Mouse (Mus musculus): ENCODE results near the gene Trpv4. TPM values are rescaled to one million over a fixed set of nuclear protein-coding genes. Genes with fewer than 3 reads are reported as not detected.

Gene Trpv4
- polyA plus RNA-seq, 1 experiment from 2014 or later: 88.3 TPM

- DNase-seq (ENCODE audit: low read depth, low spot score) (no peak), ATAC-seq (no peak)
- H3K27me3 ChIP-seq: no peaks in the 10 kb centered on the region
- TF ChIP-seq CTCF (IDR thresholded peaks at IDR 0.05): no peak
- in situ Hi-C loops (cut with MboI; ENCODE audit: low pct_unique_long_range_greater_than_20kb): no loop called here
- ChIA-PET POLR2A (no interaction called here), CTCF (interaction anchor here (1.0 to 1.8 kb wide), 3 partner anchors 11 to 39 kb away, joined by 3 to 5 read pairs (median 4); no protein-coding TSS in a partner anchor)
Measured at GRCm38 (mm10) chr5:114631336-114631735, 26.9 kb downstream of the Trpv4 start.

- ATAC-seq (no peak), DNase-seq (ENCODE audit: low read depth, low spot score) (no peak)
- POLR2A ChIA-PET: no interaction called here
- no peaks in the 10 kb centered on the region for H3K27me3 ChIP-seq
- CTCF ChIA-PET: interaction anchor here (0.8 to 2.7 kb wide), 9 partner anchors 9 to 43 kb away, joined by 3 to 16 read pairs (median 7); no protein-coding TSS in a partner anchor
- in situ Hi-C loops (cut with MboI; ENCODE audit: low pct_unique_long_range_greater_than_20kb): no loop called here
- peak; percentile 75 for TF ChIP-seq CTCF (IDR thresholded peaks at IDR 0.05)
Measured at GRCm38 (mm10) chr5:114625590-114625989, 32.6 kb downstream of the Trpv4 start.

GRCm38 (mm10) chr5:114620305-114620704 is 37.9 kb downstream of the Trpv4 start:
- in situ Hi-C loops (cut with MboI; ENCODE audit: low pct_unique_long_range_greater_than_20kb): no loop called here

DNA sequence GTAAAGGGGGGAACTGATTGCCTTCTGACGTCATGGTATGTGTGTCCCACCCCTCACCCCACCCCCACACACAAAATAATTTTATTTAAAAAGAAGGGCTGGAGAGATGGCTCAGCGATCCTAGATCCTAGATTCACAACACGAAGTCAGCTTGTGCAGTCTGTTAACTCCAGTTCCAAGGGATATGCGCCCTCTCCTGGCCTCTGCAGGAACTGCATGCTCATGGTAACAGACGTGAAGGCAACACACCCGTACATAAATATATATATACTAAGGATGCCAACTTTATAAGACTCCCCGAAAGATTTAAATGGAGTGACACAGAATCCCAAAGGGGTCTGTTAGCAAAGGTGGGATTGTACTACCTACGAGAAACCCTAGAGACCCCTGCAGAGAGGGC is 39.4 kb downstream of the Trpv4 start:
- TF ChIP-seq CTCF (IDR thresholded peaks at IDR 0.05): no peak
- no peaks in the 10 kb centered on the region for H3K27me3 ChIP-seq
- ChIA-PET CTCF (interaction anchor here (0.9 to 2.4 kb wide), 3 partner anchors 10 to 157 kb away, joined by 3 to 10 read pairs (median 3); no protein-coding TSS in a partner anchor), POLR2A (no interaction called here)
- ATAC-seq (no peak), DNase-seq (ENCODE audit: low read depth, low spot score) (no peak)
- in situ Hi-C loops (cut with MboI; ENCODE audit: low pct_unique_long_range_greater_than_20kb): no loop called here

More at GRCm38 (mm10) chr5:114620305-114620704, 37.9 kb downstream of the Trpv4 start:
- ATAC-seq (peak; percentile 61), DNase-seq (ENCODE audit: low read depth, low spot score) (no peak)
- ChIA-PET CTCF (interaction anchor here (0.7 to 2.4 kb wide), 11 partner anchors 9 to 163 kb away, joined by 3 to 10 read pairs (median 3); no protein-coding TSS in a partner anchor), POLR2A (interaction anchor here (1.2 kb wide), 1 partner anchor 34 kb away, joined by 4 read pairs; no protein-coding TSS in a partner anchor)
- TF ChIP-seq CTCF (IDR thresholded peaks at IDR 0.05): no peak
- no peaks in the 10 kb centered on the region for H3K27me3 ChIP-seq

GRCm38 (mm10) chr5:114617809-114618208 is 40.4 kb downstream of the Trpv4 start:
- POLR2A ChIA-PET: no interaction called here

DNA sequence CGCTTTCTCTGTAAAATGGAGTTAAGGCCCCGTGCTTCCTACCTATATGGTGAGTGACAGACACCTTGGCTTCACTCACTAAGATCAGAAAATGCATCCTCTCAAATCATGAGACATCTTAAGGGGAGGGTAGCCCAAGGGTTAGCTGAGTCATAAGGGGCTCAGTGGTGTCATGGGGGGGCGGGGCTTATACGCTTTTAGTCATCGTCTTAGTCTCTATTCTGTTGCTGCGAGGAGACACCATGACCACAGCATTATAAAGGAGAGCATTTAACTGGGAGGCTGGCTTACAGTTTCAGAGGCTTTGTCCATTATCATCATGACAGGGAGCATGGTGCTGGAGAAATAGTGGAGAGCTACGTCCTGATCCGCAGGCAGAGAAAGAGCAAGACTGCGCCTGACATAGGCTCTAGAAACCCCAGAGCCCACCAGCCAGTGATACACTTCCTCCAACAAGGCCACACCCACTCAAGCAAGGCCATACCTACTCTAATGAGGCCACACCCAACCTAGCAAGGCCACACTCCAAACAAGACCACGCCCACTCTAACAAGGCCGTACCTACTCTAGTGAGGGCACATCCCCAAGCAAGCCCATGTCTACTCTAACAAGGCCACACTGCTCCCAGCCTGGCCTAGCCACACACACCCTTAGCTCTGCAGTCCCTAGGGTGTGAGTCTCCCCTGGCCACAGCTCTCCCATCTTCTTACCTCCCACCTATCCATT is 41.7 kb downstream of the Trpv4 start:
- ATAC-seq (no peak), DNase-seq (ENCODE audit: low read depth, low spot score) (no peak)
- ChIA-PET CTCF (interaction anchor here (2.3 kb wide), 1 partner anchor 9 kb away, joined by 8 read pairs; no protein-coding TSS in a partner anchor), POLR2A (no interaction called here)
- in situ Hi-C loops (cut with MboI; ENCODE audit: low pct_unique_long_range_greater_than_20kb): no loop called here
- no peak for TF ChIP-seq CTCF (IDR thresholded peaks at IDR 0.05)
- no peaks in the 10 kb centered on the region for H3K27me3 ChIP-seq

More at GRCm38 (mm10) chr5:114617809-114618208, 40.4 kb downstream of the Trpv4 start:
- ATAC-seq (no peak), DNase-seq (ENCODE audit: low read depth, low spot score) (no peak)
- no peak for TF ChIP-seq CTCF (IDR thresholded peaks at IDR 0.05)
- no peaks in the 10 kb centered on the region for H3K27me3 ChIP-seq
- in situ Hi-C loops (cut with MboI; ENCODE audit: low pct_unique_long_range_greater_than_20kb): no loop called here
- CTCF ChIA-PET: interaction anchor here (0.9 kb wide), 1 partner anchor 14 kb away, joined by 3 read pairs; no protein-coding TSS in a partner anchor

GRCm38 (mm10) chr5:114614863-114615262 is 43.4 kb downstream of the Trpv4 start:
- no peak for TF ChIP-seq CTCF (IDR thresholded peaks at IDR 0.05)
- no peak for ATAC-seq
- in situ Hi-C loops (cut with MboI; ENCODE audit: low pct_unique_long_range_greater_than_20kb): no loop called here

GRCm38 (mm10) chr5:114611968-114612608 is 46.1 kb downstream of the Trpv4 start:
- no peak for ATAC-seq
- ChIA-PET CTCF (interaction anchor here (2.7 kb wide), 1 partner anchor 8 kb away, joined by 9 read pairs; no protein-coding TSS in a partner anchor), POLR2A (no interaction called here)
- no peaks in the 10 kb centered on the region for H3K27me3 ChIP-seq
- TF ChIP-seq CTCF (IDR thresholded peaks at IDR 0.05): no peak
- no peak for DNase-seq (ENCODE audit: low read depth, low spot score)
- in situ Hi-C loops (cut with MboI; ENCODE audit: low pct_unique_long_range_greater_than_20kb): no loop called here

More at GRCm38 (mm10) chr5:114614863-114615262, 43.4 kb downstream of the Trpv4 start:
- H3K27me3 ChIP-seq: no peaks in the 10 kb centered on the region
- CTCF ChIA-PET: interaction anchor here (0.8 to 2.7 kb wide), 3 partner anchors 11 to 13 kb away, joined by 3 to 9 read pairs (median 8); no protein-coding TSS in a partner anchor
- DNase-seq (ENCODE audit: low read depth, low spot score): no peak
- POLR2A ChIA-PET: no interaction called here

DNA sequence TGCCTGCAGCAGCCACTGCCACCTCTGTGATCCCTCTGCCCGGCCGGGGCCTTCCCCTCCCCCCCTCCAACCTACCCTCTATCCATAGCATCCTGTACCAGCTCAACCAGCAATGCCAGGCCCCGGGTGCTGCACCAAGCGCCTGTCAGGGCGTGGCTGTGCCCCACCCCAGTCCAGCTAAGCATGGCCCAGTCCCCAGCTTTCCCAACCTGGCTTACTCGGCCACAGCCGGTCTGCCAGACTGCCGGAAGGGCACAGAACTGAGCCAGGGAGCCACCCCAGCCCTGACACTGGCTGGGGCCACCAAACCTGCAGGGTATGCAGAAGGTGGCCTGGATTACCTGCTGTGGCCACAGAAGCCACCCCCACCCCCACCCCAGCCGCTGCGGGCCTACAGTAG is 47.0 kb downstream of the Trpv4 start:
- in situ Hi-C loops (cut with MboI; ENCODE audit: low pct_unique_long_range_greater_than_20kb): no loop called here
- ChIA-PET POLR2A (no interaction called here), CTCF (interaction anchor here (1.1 to 1.4 kb wide), 2 partner anchors 9 to 150 kb away, joined by 3 to 6 read pairs; no protein-coding TSS in a partner anchor)
- ATAC-seq: no peak
- no peak for TF ChIP-seq CTCF (IDR thresholded peaks at IDR 0.05)
- no peaks in the 10 kb centered on the region for H3K27me3 ChIP-seq
- no peak for DNase-seq (ENCODE audit: low read depth, low spot score)

GRCm38 (mm10) chr5:114608516-114608915 is 49.7 kb downstream of the Trpv4 start:
- ATAC-seq: no peak
- in situ Hi-C loops (cut with MboI; ENCODE audit: low pct_unique_long_range_greater_than_20kb): loop anchor here (5.0 kb wide), 2 partner anchors 146 to 296 kb away; no protein-coding TSS in a partner anchor
- no peak for TF ChIP-seq CTCF (IDR thresholded peaks at IDR 0.05)
- H3K27me3 ChIP-seq: no peaks in the 10 kb centered on the region
- CTCF ChIA-PET: interaction anchor here (0.7 to 2.4 kb wide), 6 partner anchors 10 to 73 kb away, joined by 3 to 14 read pairs (median 3); partner anchors contain the start of gene Fam222a
- no peak for DNase-seq (ENCODE audit: low read depth, low spot score)
- POLR2A ChIA-PET: interaction anchor here (0.6 kb wide), 1 partner anchor 217 kb away, joined by 4 read pairs; no protein-coding TSS in a partner anchor
